Comparison of ENCODE assay signal across 10 mouse cellular contexts in the genomic region with DNA sequence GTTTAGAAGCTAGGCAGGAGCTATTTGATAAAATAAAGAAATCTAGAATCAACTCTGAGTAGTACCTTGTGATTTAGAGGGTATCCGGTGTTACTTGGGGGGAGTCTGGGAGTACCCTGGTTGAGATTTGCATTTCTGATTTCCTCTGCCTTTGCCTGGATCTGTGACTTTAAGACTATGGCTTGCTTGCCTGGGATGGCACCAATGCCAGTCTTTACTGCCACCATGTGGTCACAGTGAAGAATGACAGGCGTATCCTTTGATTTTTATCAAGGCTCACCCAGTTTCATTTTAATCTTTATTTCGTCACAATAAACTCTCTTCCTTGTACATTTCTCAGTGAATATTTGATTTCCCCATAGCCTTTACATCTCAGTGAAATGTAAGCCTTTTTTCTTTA. TPM values are rescaled to one million over a fixed set of nuclear protein-coding genes. Genes with fewer than 3 reads are reported as not detected.
A peak's percentile ranks its signal among the peaks of the same experiment; 100 is the strongest.
DNase-seq lines count a peak whose midpoint lies in the region; ATAC-seq and TF ChIP-seq lines count a peak whose summit lies in the region.
"Had no signal": no experiment of that assay in that cellular context is flagged by ENCODE, and none has a peak within 500 bp of the region (broad histone marks: within the 10 kb centered on the region; RNA-seq: fewer than 3 reads in every experiment).

No protein-coding gene starts in this region.

- no peaks in the 10 kb centered on the region for H3K4me1 ChIP-seq in lung, adult 2 months (ENCODE audit: control insufficient read depth, insufficient read depth, low read length)
- no peaks in the 10 kb centered on the region for H3K4me1 ChIP-seq in cortical plate, adult 2 months (ENCODE audit: control insufficient read depth, insufficient read depth, low read length)
- H3K4me1 ChIP-seq: neural tube, embryonic 13.5 days had no signal

- peak; percentile 72 for TF ChIP-seq CTCF in lung, adult 2 months (IDR thresholded peaks at IDR 0.05; ENCODE audit: insufficient read depth, low read length)
- TF ChIP-seq CTCF in cortical plate, adult 2 months (IDR thresholded peaks at IDR 0.05; ENCODE audit: extremely low read depth, insufficient read depth, low read length) = peak; percentile 94

- no peak overlapping the region for H3K4me3 ChIP-seq in lung, adult 2 months (replicated peaks; ENCODE audit: extremely low read depth, low read depth, low read length)
- no peak overlapping the region for H3K4me3 ChIP-seq in cortical plate, adult 2 months (ENCODE audit: insufficient read depth, low read length)
- H3K4me3 ChIP-seq: neural tube, embryonic 13.5 days had no signal

- intact Hi-C loops in left cerebral cortex, postnatal 25 days (cut with DNase I) = loop anchor here (2.0 kb wide), 1 partner anchor 253 kb away; no protein-coding TSS in a partner anchor

- DNase-seq in adrenal gland, postnatal 14 days = peak; percentile 47
- no peak for DNase-seq in adrenal gland, adult 8-10 months
- DNase-seq in lung, adult 2 months = no peak
- no peak for DNase-seq in lung, postnatal 36 days
- DNase-seq in left cerebral cortex, postnatal 25 days (ENCODE audit: low spot score in 2 of 2) = no peak
- DNase-seq in spleen, postnatal 10 days (ENCODE audit: low spot score in 2 of 2) = no peak

- H3K27ac ChIP-seq in cortical plate, adult 2 months (ENCODE audit: insufficient read depth, low read length) = no peak overlapping the region
- H3K27ac ChIP-seq: neural tube, embryonic 13.5 days had no signal

- ATAC-seq in megakaryocyte, adult 5-6 weeks (ENCODE audit: poor library complexity, severe bottlenecking) = peak; percentile 87

- TF ChIP-seq POLR2A in lung, adult 2 months (IDR thresholded peaks at IDR 0.05; ENCODE audit: borderline replicate concordance, extremely low read depth, low read depth, low read length) = no peak
- TF ChIP-seq POLR2A in cortical plate, adult 2 months (IDR thresholded peaks at IDR 0.05; ENCODE audit: extremely low read depth, insufficient read depth, low read length) = no peak

- WGBS in lung, adult 2 months = 3% methylated on average over 3 of the region's 3 CpGs

RNA-seq across cellular contexts. Expression of a gene that starts 16.3 kb away (rescaled TPM):
- total RNA-seq in adrenal gland, postnatal 14 days (2021) = not detected in 2 replicates
- total RNA-seq in adrenal gland, adult 8-10 months (2022) = not detected
- 0.26 TPM in 1 of 2 replicates, not detected in the other for polyA plus RNA-seq in lung, adult 2 months (2012; rRNA removed)
- polyA plus RNA-seq in cortical plate, adult 2 months (2012; rRNA removed) = 0.32 and 1.6 TPM in 2 replicates
- total RNA-seq in megakaryocyte, adult 5-6 weeks (2015) = not detected in 2 replicates
- total RNA-seq in megakaryocyte, adult 5-6 weeks (2017) = not detected in 2 replicates
- 1 to 10 TPM in 1 of 2 experiments, under 1 TPM in 1; 0.76 to 3.1 TPM for total RNA-seq in left cerebral cortex, postnatal 25 days (2021)
- total RNA-seq: heart, postnatal 14 days had no signal

RNA-seq across cellular contexts. Expression of a gene that starts 17.4 kb away (rescaled TPM):
- total RNA-seq in adrenal gland, postnatal 14 days (2021) = not detected in 2 replicates
- not detected for total RNA-seq in adrenal gland, adult 8-10 months (2022)
- polyA plus RNA-seq in lung, adult 2 months (2012; rRNA removed) = 0.06 and 0.07 TPM in 2 replicates
- polyA plus RNA-seq in cortical plate, adult 2 months (2012; rRNA removed) = 0.32 and 0.75 TPM in 2 replicates
- total RNA-seq in megakaryocyte, adult 5-6 weeks (2015) = not detected in 2 replicates
- total RNA-seq in megakaryocyte, adult 5-6 weeks (2017) = not detected in 2 replicates
- 1 to 10 TPM in 1 of 2 experiments, under 1 TPM in 1; 0.57 to 2.7 TPM for total RNA-seq in left cerebral cortex, postnatal 25 days (2021)
- total RNA-seq: heart, postnatal 14 days had no signal

RNA-seq across cellular contexts. Expression of a gene that starts 31.3 kb away (rescaled TPM):
- 12.0 and 13.4 TPM in 2 replicates for total RNA-seq in adrenal gland, postnatal 14 days (2021)
- total RNA-seq in adrenal gland, adult 8-10 months (2022) = 10 to 100 TPM in 3 of 4 experiments, 1 to 10 TPM in 1; 9.9 to 20.2 (median 14.8) TPM
- polyA plus RNA-seq in lung, adult 2 months (2012; rRNA removed) = 3.2 and 4.8 TPM in 2 replicates
- 12.0 and 13.4 TPM in 2 replicates for polyA plus RNA-seq in cortical plate, adult 2 months (2012; rRNA removed)
- 5.9 and 7.2 TPM in 2 replicates for total RNA-seq in megakaryocyte, adult 5-6 weeks (2015)
- total RNA-seq in megakaryocyte, adult 5-6 weeks (2017) = 8.7 and 13.5 TPM in 2 replicates
- 10 to 100 TPM; 20.1 to 23.4 TPM for total RNA-seq in left cerebral cortex, postnatal 25 days (2021)
